Mouse (Mus musculus): Measurements from ENCODE around the gene Yap1. TPM values are rescaled to one million over a fixed set of nuclear protein-coding genes. Genes with fewer than 3 reads are reported as not detected.

Yap1 gene
- total RNA-seq, 2 experiments from 2014 or later: 19.6 to 20.6 TPM

DNA sequence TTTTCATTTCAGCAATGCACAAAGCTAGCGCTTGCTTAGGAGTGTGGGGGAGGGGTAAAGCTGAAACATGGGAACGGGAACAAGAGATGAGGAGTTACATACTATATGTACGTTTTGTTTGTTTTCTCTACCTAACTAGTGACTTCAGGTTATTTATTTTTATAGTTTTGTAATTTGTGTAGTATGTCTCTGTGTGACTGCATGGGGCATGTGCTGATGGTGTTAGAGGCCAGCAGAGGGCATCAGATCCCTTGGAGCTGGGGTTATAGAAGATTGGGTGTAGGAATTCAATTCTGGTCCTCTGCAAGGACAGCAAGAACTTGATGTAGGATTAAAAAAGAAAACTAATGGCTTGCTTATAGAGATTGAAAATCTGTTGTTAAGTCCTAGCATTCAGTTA, 25.9 kb downstream of the Yap1 start:
- DNase-seq (ENCODE audit: low spot score in 2 of 2): no peak

DNA sequence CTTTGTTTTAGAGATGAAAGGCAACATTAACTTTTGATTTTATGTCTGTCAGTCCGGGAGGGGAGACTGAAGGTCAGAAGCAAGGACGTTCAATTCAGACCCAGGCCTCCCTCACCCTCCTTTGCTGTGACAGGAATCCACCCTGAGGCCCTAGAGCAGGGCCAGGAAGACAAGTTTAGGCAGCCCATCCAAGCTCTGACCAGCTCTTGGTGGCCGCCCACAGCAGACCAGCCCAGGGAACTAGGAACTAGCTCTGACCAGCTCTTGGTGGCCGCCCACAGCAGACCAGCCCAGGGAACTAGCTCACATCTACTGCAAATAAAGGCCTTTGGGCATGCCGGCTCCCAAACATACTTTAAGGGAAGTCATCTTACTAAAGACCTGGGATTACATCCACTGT, 26.8 kb downstream of the Yap1 start:
- no peak for DNase-seq (ENCODE audit: low spot score in 2 of 2)

DNA sequence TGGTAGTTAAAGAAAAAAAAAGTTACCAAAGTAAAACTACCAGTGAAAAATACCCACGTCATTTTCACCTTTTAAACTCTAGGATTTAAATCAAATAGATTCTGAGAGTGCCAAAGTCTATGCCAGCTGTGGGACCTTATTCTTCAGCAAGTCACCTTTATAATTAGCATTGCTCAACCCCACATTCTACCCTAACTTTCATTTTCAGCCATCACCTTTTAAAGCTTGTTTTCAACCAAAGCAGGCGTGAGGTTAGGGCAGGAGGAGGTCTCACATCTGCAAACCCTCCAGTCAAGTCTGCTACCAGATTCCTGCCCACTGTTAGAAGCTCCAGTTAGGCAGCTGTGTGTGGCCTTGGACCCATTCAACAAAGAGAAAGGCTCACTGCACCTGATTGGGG, 32.4 kb downstream of the Yap1 start:
- DNase-seq (ENCODE audit: low spot score in 2 of 2): no peak

- DNase-seq (ENCODE audit: low spot score in 2 of 2): no peak
Measured at GRCm38 (mm10) chr9:7967980-7968379, 36.4 kb downstream of the Yap1 start.

DNA sequence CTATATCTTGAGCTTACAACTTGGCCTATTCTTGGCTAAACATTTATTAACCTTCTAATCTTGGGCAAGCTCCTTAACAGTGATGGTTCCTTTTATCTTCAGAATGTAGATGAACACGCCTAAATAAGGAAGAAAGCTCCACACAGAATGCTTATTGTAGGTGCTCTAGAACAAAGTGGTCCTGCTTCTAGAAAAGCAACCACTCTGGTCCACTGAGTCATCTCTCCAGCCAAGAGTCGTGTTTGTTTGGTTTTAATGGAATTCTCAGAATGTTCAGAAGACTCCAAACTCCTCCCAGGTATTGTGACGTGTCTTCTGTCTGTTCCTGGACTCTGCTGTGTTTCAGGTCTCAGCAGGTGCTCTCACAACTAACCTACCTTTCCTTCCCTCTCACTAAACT, 38.8 kb downstream of the Yap1 start:
- no peak for DNase-seq (ENCODE audit: low spot score in 2 of 2)

DNA sequence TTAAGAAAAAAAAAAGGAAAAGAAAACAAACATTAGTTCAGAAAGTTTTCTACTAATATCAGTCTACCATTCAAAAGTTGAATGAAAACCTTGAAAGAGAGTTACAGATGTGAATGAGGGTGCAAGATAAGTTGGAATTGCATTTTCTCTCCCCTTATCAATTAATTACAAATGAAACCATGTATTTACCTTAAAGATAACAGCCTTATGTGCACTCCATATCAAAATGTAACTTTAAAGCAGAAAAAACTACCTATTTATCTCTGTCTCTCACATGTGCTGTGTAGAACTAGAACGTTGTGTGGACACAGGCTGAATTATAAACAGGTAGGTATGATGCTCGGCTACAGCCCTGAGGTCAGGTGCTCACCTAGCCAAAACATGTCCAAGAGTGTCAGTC, 40.5 kb downstream of the Yap1 start:
- no peak for DNase-seq (ENCODE audit: low spot score in 2 of 2)

GRCm38 (mm10) chr9:7962915-7963314, 41.5 kb downstream of the Yap1 start:
- no peak for DNase-seq (ENCODE audit: low spot score in 2 of 2)

DNA sequence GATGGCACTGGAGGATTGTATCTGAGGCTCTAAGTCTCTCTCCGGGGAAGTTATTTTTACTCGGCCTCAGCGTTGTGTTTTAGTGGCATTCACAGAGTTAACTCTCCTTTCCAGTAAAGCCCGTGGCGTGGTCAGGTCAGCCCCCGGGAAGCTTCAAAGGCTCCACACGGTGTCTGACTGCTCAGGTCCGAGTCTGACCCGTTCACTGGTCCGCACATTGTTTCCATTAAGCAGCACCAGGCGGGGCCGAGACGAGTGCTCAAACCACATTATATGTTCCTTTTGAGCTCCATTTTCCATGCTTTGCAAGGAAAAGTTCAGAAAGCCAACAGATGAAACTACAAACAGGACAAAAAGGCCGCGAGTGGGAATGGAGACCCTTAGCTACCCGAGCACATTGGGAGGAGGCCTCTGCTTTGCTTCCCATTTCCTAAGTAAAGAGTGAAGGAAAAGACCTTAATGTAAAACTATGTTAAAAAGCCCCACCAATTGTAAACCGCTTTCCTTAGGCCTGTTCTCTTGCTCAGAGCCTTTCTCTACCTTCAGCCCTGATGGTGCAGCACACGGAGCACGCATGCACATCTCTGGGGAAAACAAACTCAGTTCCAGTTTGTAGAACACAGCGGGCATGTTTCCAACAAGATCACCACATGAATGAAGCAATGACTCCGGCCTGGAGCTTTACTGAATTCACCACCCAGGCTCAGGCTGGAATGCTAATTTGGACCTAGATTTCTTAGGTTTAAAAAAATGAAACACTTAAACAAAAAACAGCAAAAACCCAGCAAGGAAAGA, 42.8 kb downstream of the Yap1 start:
- DNase-seq (ENCODE audit: low spot score in 2 of 2): no peak

DNA sequence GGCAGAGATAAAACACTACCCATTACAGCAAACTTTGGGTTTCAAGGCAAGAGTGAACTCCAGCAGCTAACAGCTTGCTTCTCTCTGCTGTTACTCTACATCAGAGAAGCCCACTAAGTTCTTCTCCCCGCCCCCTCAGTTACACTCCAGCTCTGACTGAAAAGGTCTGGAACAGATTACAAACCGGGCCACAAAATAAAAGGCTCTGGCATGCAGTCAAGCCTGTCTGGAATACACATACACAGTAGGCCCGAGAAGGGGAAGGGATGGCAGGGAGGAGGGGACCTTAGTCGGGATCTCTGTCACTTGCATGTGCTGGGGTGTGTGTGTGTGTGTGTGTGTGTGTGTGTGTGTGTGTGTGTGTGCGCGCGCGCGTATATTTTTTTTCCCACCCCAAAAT, 44.0 kb downstream of the Yap1 start:
- DNase-seq (ENCODE audit: low spot score in 2 of 2): peak; percentile 17 to 21

- no peak for DNase-seq (ENCODE audit: low spot score in 2 of 2)
Measured at GRCm38 (mm10) chr9:7959301-7959700, 45.1 kb downstream of the Yap1 start.

GRCm38 (mm10) chr9:7958025-7958593, 46.3 kb downstream of the Yap1 start:
- DNase-seq (ENCODE audit: low spot score in 2 of 2): no peak

GRCm38 (mm10) chr9:7957407-7957806, 47.0 kb downstream of the Yap1 start:
- DNase-seq (ENCODE audit: low spot score in 2 of 2): no peak

- DNase-seq (ENCODE audit: low spot score in 2 of 2): no peak
Measured at GRCm38 (mm10) chr9:7956400-7956799, 48.0 kb downstream of the Yap1 start.

DNA sequence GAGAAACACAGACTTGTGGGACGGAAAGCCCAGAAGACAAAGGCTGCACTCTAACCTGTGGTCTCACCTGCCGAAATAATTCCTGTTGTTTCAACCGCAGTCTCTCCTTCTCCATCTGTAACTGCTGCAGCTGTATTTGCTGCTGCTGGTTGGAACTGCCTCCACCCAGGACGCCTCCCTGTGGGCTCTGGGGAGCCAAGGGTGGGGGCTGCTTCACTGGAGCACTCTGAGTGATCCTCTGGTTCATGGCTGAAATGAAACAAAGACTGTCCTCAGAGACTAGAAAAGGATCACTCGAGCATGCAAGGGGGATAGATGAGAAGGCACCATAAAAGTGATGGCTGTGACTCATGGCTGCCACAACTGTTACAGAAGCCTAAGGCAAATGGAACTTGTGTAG, 51.5 kb downstream of the Yap1 start:
- no peak for DNase-seq (ENCODE audit: low spot score in 2 of 2)

DNA sequence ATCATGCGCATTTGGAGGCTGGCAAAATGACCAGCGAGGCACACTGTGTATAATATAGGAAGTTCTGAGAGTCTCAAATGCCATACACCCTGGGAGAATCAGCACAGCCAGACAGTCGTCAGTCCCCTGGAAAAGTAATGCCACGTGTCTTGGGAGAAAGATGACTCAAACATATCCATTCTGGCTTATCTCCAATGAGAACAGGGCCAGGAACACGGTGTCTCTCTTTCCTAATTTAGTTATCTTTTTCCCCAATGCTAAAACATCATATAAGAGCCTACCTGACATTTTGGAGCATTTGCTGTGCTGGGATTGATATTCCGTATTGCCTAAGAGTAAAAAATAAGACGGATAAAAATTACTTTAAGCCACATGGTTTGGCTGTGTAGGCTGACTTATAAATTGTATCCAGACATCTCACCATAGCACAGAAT, 54.2 kb downstream of the Yap1 start:
- peak; percentile 42 to 59 for DNase-seq (ENCODE audit: low spot score in 2 of 2)

- DNase-seq (ENCODE audit: low spot score in 2 of 2): no peak
Measured at GRCm38 (mm10) chr9:7947946-7948345, 56.5 kb downstream of the Yap1 start.

GRCm38 (mm10) chr9:7943796-7944462, 60.5 kb downstream of the Yap1 start:
- DNase-seq (ENCODE audit: low spot score in 2 of 2): no peak

DNA sequence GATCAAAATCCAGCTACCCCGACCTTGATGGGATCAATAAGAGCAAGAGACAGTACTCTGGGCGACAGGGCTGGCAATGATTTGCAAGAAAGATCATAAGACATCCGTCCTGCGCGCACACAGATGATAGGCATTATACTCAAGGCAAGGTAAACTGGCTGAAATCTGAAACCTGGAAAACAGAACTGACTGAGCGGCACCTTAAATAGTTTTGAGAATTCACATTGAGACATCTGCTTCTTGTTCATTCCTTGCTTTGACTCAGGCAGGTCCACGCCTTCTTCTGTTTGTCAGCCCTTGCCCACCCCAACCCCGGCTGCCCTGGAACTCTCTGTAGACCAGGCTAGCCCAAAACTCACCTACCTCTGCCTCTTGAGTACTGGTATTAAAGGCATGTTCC, 61.7 kb downstream of the Yap1 start:
- DNase-seq (ENCODE audit: low spot score in 2 of 2): no peak

DNA sequence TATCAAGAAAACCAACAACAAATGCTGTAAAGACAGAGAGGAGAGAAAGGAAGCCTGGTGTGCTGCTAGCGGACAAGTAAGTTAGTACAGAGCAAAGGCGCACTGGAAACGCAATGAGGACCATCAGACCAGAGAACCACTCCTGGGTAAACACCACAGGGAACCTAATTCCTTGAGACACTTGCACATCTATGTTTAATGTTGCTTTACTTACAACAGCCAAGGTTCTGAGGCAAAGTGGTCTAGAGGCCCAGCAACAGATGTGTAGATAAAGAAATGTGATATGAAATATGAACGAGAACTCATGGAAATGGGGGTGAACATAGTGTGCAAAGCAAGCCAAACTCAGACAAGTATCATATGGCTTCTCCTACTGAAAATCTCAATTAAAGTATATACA, 64.3 kb downstream of the Yap1 start:
- no peak for DNase-seq (ENCODE audit: low spot score in 2 of 2)

GRCm38 (mm10) chr9:7934419-7934818, 70.0 kb downstream of the Yap1 start:
- DNase-seq (ENCODE audit: low spot score in 2 of 2): no peak

GRCm38 (mm10) chr9:7929552-7929951, 74.8 kb downstream of the Yap1 start:
- no peak for DNase-seq (ENCODE audit: low spot score in 2 of 2)

DNA sequence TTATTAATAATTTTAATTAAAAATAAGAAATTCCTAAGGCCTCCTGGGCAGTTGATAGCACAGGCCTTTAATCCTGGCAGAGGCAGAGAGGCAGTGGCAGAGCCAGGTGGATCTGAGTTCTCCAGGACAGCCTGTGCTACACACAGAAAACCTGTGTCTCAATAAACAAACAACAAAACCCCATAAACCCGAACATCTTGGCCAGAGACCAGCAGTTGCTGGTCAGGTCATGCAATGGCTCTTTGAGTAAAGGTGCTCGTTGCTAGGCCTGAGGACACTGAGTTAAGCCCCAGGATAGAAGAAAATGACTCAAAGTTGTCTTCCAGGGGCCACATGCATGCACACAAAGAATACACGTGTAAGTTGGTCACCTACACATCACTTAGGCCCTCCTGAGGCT, 75.5 kb downstream of the Yap1 start:
- DNase-seq (ENCODE audit: low spot score in 2 of 2): no peak
